Mouse (Mus musculus) MEL (cell line): Measurements from ENCODE around the gene Tvp23a. TPM values are rescaled to one million over a fixed set of nuclear protein-coding genes. Genes with fewer than 3 reads are reported as not detected.

Experiments
- DNase-seq: peaks from one replicate; pipeline ENCODE4 v3.0.0; 2011; ENCODE audit warnings: low read depth, low spot score
- H3K27ac ChIP-seq: 2 replicates; pipeline ENCODE4 v1.5.1; 2012; ENCODE audit warnings: low read depth, mild to moderate bottlenecking, control low read depth, low read length, moderate library complexity; ENCODE audit not compliant: control insufficient read depth
- H3K27me3 ChIP-seq, 2 experiments: fragments of 150-350 bp in 1 of 2; sonication (generic) in 1 of 2; 2 replicates each; pipeline ENCODE4 v1.6.1; 2012; ENCODE audit warnings: low read length in 2 of 2, mild to moderate bottlenecking in 2 of 2, improper control_type of control experiment in 1 of 2, moderate library complexity in 1 of 2; ENCODE audit not compliant: insufficient read depth in 2 of 2, control insufficient read depth in 1 of 2
- H3K36me3 ChIP-seq, 2 experiments: 2 replicates each; pipeline ENCODE4 v1.6.1; 2012 to 2014; ENCODE audit warnings: low read length in 2 of 2, improper control_type of control experiment in 1 of 2, inconsistent platforms in 1 of 2, mild to moderate bottlenecking in 1 of 2; ENCODE audit not compliant: insufficient read depth in 2 of 2, control insufficient read depth in 1 of 2
- H3K4me1 ChIP-seq, 2 experiments: fragments of 150-350 bp in 1 of 2; sonication (generic) in 1 of 2; 2 replicates each; pipeline ENCODE4 v1.6.1; 2012; ENCODE audit warnings: low read length in 2 of 2, improper control_type of control experiment in 1 of 2, mild to moderate bottlenecking in 1 of 2; ENCODE audit not compliant: insufficient read depth in 2 of 2, control insufficient read depth in 1 of 2
- H3K4me3 ChIP-seq, 2 experiments: fragments of 150-350 bp in 1 of 2; sonication (generic) in 1 of 2; 2 replicates each; pipeline ENCODE4 v1.5.1; 2012; ENCODE audit warnings: low read depth in 2 of 2, low read length in 2 of 2, mild to moderate bottlenecking in 2 of 2, moderate library complexity in 2 of 2, control low read depth in 1 of 2, improper control_type of control experiment in 1 of 2; ENCODE audit not compliant: control insufficient read depth in 1 of 2, insufficient read depth in 1 of 2
- H3K79me2 ChIP-seq: 2 replicates; pipeline ENCODE4 v1.6.1; 2012; ENCODE audit warnings: mild to moderate bottlenecking, low read length, moderate library complexity; ENCODE audit not compliant: control insufficient read depth, poor library complexity, insufficient read depth
- H3K9ac ChIP-seq: 2 replicates; pipeline ENCODE4 v1.6.1; 2012; ENCODE audit warnings: low read depth, mild to moderate bottlenecking, control low read depth, low read length, moderate library complexity; ENCODE audit not compliant: control insufficient read depth, poor library complexity, severe bottlenecking
- H3K9me3 ChIP-seq: fragments of 150-350 bp; sonication (generic); replicated peaks from 2 replicates; pipeline ENCODE4 v1.6.1; 2012; ENCODE audit warnings: mild to moderate bottlenecking, low read length, improper control_type of control experiment, moderate library complexity; ENCODE audit not compliant: insufficient read depth
- BHLHE40 ChIP-seq: IDR thresholded peaks from 2 replicates; pipeline ENCODE4 v1.6.1; 2012; ENCODE audit warnings: low read depth, mild to moderate bottlenecking, inconsistent platforms, low read length, improper control_type of control experiment, borderline replicate concordance
- CHD2 ChIP-seq: IDR thresholded peaks from 2 replicates; pipeline ENCODE4 v1.6.1; 2011; ENCODE audit warnings: low read length, improper control_type of control experiment
- E2F4 ChIP-seq: IDR thresholded peaks from 2 replicates; pipeline ENCODE4 v1.6.1; 2011; ENCODE audit warnings: low read depth, low read length, improper control_type of control experiment, borderline replicate concordance
- ELF1 ChIP-seq: IDR thresholded peaks from 2 replicates; pipeline ENCODE4 v1.6.1; 2014; ENCODE audit warnings: low read depth, mild to moderate bottlenecking, inconsistent platforms, low read length, improper control_type of control experiment, moderate library complexity
- EP300 ChIP-seq, 2 experiments: IDR thresholded peaks; 2 replicates each; pipeline ENCODE4 v1.6.1; 2011; ENCODE audit warnings: improper control_type of control experiment in 2 of 2, low read length in 2 of 2, low read depth in 1 of 2, mild to moderate bottlenecking in 1 of 2
- GABPA ChIP-seq: IDR thresholded peaks from 2 replicates; pipeline ENCODE4 v1.6.1; 2012; ENCODE audit warnings: low read depth, mild to moderate bottlenecking, inconsistent platforms, low read length, improper control_type of control experiment, moderate library complexity
- MXI1 ChIP-seq: IDR thresholded peaks from 2 replicates; pipeline ENCODE4 v1.6.1; 2011; ENCODE audit warnings: mild to moderate bottlenecking, low read depth, low read length, improper control_type of control experiment
- MYC ChIP-seq: IDR thresholded peaks from 2 replicates; pipeline ENCODE4 v1.6.1; 2011; ENCODE audit warnings: low read depth, mild to moderate bottlenecking, low read length, improper control_type of control experiment, moderate library complexity
- NELFE ChIP-seq: IDR thresholded peaks from 2 replicates; pipeline ENCODE4 v1.6.1; 2011; ENCODE audit warnings: low read depth, low read length, improper control_type of control experiment
- NRF1 ChIP-seq: IDR thresholded peaks from 2 replicates; pipeline ENCODE4 v1.6.1; 2014; ENCODE audit warnings: low read depth, mild to moderate bottlenecking, inconsistent platforms, low read length, improper control_type of control experiment, moderate library complexity; ENCODE audit not compliant: poor library complexity, insufficient read depth, severe bottlenecking
- POLR2AphosphoS2 ChIP-seq: IDR thresholded peaks from 2 replicates; pipeline ENCODE4 v1.6.1; 2011; ENCODE audit warnings: low read length, improper control_type of control experiment
- RAD21 ChIP-seq: IDR thresholded peaks from 2 replicates; pipeline ENCODE4 v1.6.1; 2011; ENCODE audit warnings: mild to moderate bottlenecking, low read depth, low read length, improper control_type of control experiment
- SIN3A ChIP-seq: IDR thresholded peaks from 2 replicates; pipeline ENCODE4 v1.6.1; 2012; ENCODE audit warnings: low read length, improper control_type of control experiment, inconsistent platforms
- TBP ChIP-seq: IDR thresholded peaks from 2 replicates; pipeline ENCODE4 v1.8.0; 2011; ENCODE audit warnings: low read depth, low read length, improper control_type of control experiment
- UBTF ChIP-seq: IDR thresholded peaks from 2 replicates; pipeline ENCODE4 v1.6.1; 2012; ENCODE audit warnings: low read depth, mild to moderate bottlenecking, inconsistent platforms, low read length, improper control_type of control experiment, moderate library complexity, borderline replicate concordance; ENCODE audit not compliant: insufficient read depth
- USF1 ChIP-seq: IDR thresholded peaks from 2 replicates; pipeline ENCODE4 v1.6.1; 2014; ENCODE audit warnings: low read depth, mild to moderate bottlenecking, inconsistent platforms, low read length, improper control_type of control experiment, moderate library complexity
- USF2 ChIP-seq, 2 experiments: IDR thresholded peaks; 2 replicates each; pipeline ENCODE4 v1.6.1; 2011 to 2012; ENCODE audit warnings: improper control_type of control experiment in 2 of 2, low read length in 2 of 2, borderline replicate concordance in 1 of 2, inconsistent platforms in 1 of 2, low read depth in 1 of 2, mild to moderate bottlenecking in 1 of 2; ENCODE audit not compliant: insufficient read depth in 1 of 2
- ZMIZ1 ChIP-seq: IDR thresholded peaks from 2 replicates; pipeline ENCODE4 v1.6.1; 2012; ENCODE audit warnings: low read depth, mild to moderate bottlenecking, inconsistent platforms, low read length, improper control_type of control experiment, moderate library complexity
- ZNF384 ChIP-seq: IDR thresholded peaks from 2 replicates; pipeline ENCODE4 v1.6.1; 2012; ENCODE audit warnings: low read depth, mild to moderate bottlenecking, inconsistent platforms, low read length, improper control_type of control experiment
- polyA plus RNA-seq, 2 experiments: library from polyadenylated mRNA; stranded (reverse) in 1 of 2; unstranded in 1 of 2; fragments of >175 nt in 1 of 2; fragments of >200 nt in 1 of 2; gene quantifications; 2 replicates each; pipeline versions ENCODE4 v1.2.1 to v1.2.4; 2012; ENCODE audit warnings: low replicate concordance in 2 of 2, low read depth in 1 of 2; ENCODE audit not compliant: insufficient read length in 2 of 2, insufficient read depth in 1 of 2, missing spikeins in 1 of 2
- total RNA-seq: library from RNA; depleted of rRNA; stranded (reverse); fragments of 300-350 nt; gene quantifications from 2 replicates; pipeline ENCODE4 v1.2.3, GENCODE M21; 2012

Gene Tvp23a
- total and polyA plus RNA-seq, 3 experiments: 0.31 to 0.81 TPM; not detected in 1

- Histone ChIP-seq H3K4me1 (no peaks in the 10 kb centered on the region), H3K27me3 (no peaks in the 10 kb centered on the region; a peak in 2 of 4 replicates), H3K79me2 (no peaks in the 10 kb centered on the region), H3K9me3 (no peaks in the 10 kb centered on the region), H3K4me3 (no peak overlapping the region), H3K36me3 (no peaks in the 10 kb centered on the region), H3K27ac (no peak overlapping the region), H3K9ac (no peak overlapping the region)
- no peak for TF ChIP-seq ZNF384
- TF ChIP-seq SIN3A: no peak
- TF ChIP-seq GABPA: no peak
- no peak for TF ChIP-seq USF1
- TF ChIP-seq NRF1: no peak
- TF ChIP-seq CHD2: no peak
- no peak for DNase-seq
These were observed 24.8 kb upstream of the Tvp23a start for GRCm38 (mm10) chr16:10471950-10472349.

- no peaks in the 10 kb centered on the region for H3K36me3 ChIP-seq
- H3K9me3 ChIP-seq: no peaks in the 10 kb centered on the region
- no peaks in the 10 kb centered on the region for H3K4me1 ChIP-seq
- no peak overlapping the region for H3K4me3 ChIP-seq
- peaks cover 0 to 3% of the 10 kb centered on the region in 2 experiments; a peak in 2 of 4 replicates for H3K27me3 ChIP-seq
- H3K79me2 ChIP-seq: no peaks in the 10 kb centered on the region
- DNase-seq: no peak
- H3K9ac ChIP-seq: no peak overlapping the region
- TF ChIP-seq NELFE (no peak), UBTF (no peak), EP300 (IDR thresholded peaks at IDR 0.05; ENCODE audit: low read depth in 1 of 2, low read length in 2 of 2) (no peak), TBP (no peak), GABPA (no peak), ELF1 (no peak), USF2 (IDR thresholded peaks at IDR 0.05; ENCODE audit: borderline replicate concordance in 1 of 2, insufficient read depth in 1 of 2, low read depth in 1 of 2, low read length in 2 of 2) (no peak)
- H3K27ac ChIP-seq: no peak overlapping the region
These were observed 21.0 kb upstream of the Tvp23a start for GRCm38 (mm10) chr16:10468201-10468600.

- H3K9me3 ChIP-seq: no peaks in the 10 kb centered on the region
- DNase-seq: no peak
- TF ChIP-seq E2F4 (no peak), ELF1 (no peak), BHLHE40 (no peak), POLR2AphosphoS2 (no peak), MXI1 (no peak), ZNF384 (no peak), ZMIZ1 (no peak), RAD21 (no peak), USF1 (no peak), MYC (no peak)
- no peak overlapping the region for H3K4me3 ChIP-seq
- no peaks in the 10 kb centered on the region for H3K79me2 ChIP-seq
- H3K36me3 ChIP-seq: no peaks in the 10 kb centered on the region
- peaks cover 0 to 3% of the 10 kb centered on the region in 2 experiments; a peak in 2 of 4 replicates for H3K27me3 ChIP-seq
- H3K27ac ChIP-seq: no peak overlapping the region
- H3K4me1 ChIP-seq: no peaks in the 10 kb centered on the region
- no peak overlapping the region for H3K9ac ChIP-seq
These were observed 20.4 kb upstream of the Tvp23a start for GRCm38 (mm10) chr16:10467391-10468107.
